Mouse (Mus musculus): ENCODE results near the gene Fnip2. TPM values are rescaled to one million over a fixed set of nuclear protein-coding genes. Genes with fewer than 3 reads are reported as not detected.
A peak's percentile ranks its signal among the peaks of the same experiment; 100 is the strongest.
"Not testable (repeated sequence)": the region's sequence is repeated elsewhere in the genome, so short reads cannot be mapped to it uniquely, and the experiment has no call there.

The Fnip2 gene
- polyA plus RNA-seq, 1 experiment from 2014 or later: 6.9 TPM

DNA sequence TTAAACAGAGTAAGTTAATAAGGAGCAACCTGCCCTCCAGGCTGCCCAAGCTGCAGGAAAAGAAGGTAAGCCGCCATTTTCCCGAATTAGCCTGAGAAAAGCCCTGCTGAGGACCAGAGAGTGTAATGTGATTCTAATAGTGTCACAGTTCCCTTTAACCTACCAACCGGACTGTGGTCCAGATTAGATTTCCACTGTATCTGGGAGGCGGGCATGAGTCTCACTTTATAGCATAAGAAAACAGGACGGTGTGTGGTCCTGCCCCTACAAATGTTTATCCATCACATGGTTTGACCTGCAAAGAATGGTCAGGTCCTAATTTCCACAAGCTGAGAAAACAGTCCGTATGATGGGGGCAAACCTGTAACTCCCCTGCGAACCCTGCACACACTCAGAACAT lies 118.2 kb downstream of the Fnip2 start:
- no peaks in the 10 kb centered on the region for H3K4me1 ChIP-seq (ENCODE audit: control insufficient read depth, insufficient read depth, low read length)
- no peaks in the 10 kb centered on the region for H3K27me3 ChIP-seq (ENCODE audit: control insufficient read depth, insufficient read depth, low read length)
- H3K9ac ChIP-seq (ENCODE audit: low read depth, low read length): no peak overlapping the region
- H3K27ac ChIP-seq (ENCODE audit: low read depth, low read length): no peak overlapping the region
- 25% methylated on average over 7 of the region's 7 CpGs for WGBS
- peak; percentile 55; the same call in 1 of the 2 replicates for ATAC-seq (ENCODE audit: low FRiP score, low TSS enrichment)
- no peaks in the 10 kb centered on the region for H3K9me3 ChIP-seq (ENCODE audit: control insufficient read depth, low read length)
- H3K4me3 ChIP-seq (ENCODE audit: low read length): no peak overlapping the region
- no peaks in the 10 kb centered on the region for H3K36me3 ChIP-seq (ENCODE audit: control insufficient read depth, insufficient read depth, low read length)
- no peak overlapping the region for H3K4me2 ChIP-seq (replicated peaks; ENCODE audit: low read depth, low read length)

DNA sequence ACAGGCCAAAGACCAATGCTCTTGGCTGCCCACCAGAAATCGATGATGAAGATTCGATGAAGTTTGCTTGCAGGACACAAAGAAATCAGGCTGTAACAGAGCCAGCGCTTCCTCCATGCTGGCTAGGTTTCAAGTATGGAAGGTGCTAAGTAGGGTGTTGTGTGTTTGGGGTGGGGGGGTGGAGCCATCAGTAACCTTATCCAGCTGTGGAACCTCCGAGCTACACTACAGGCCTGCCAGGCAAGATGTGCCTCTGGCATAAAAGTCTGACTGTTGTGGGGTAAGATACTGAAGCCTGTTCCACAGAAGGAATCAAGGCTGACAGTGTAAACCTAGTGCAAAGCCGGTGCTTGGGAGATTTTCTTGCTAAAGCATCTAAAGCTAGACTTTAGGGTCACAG lies 119.2 kb downstream of the Fnip2 start:
- Histone ChIP-seq H3K4me2 (replicated peaks; ENCODE audit: low read depth, low read length) (no peak overlapping the region), H3K4me1 (ENCODE audit: control insufficient read depth, insufficient read depth, low read length) (no peaks in the 10 kb centered on the region), H3K9me3 (ENCODE audit: control insufficient read depth, low read length) (no peaks in the 10 kb centered on the region), H3K27ac (ENCODE audit: low read depth, low read length) (no peak overlapping the region), H3K4me3 (ENCODE audit: low read length) (no peak overlapping the region), H3K36me3 (ENCODE audit: control insufficient read depth, insufficient read depth, low read length) (no peaks in the 10 kb centered on the region), H3K9ac (ENCODE audit: low read depth, low read length) (no peak overlapping the region), H3K27me3 (ENCODE audit: control insufficient read depth, insufficient read depth, low read length) (no peaks in the 10 kb centered on the region)
- ATAC-seq (ENCODE audit: low FRiP score, low TSS enrichment): no peak
- 78% methylated on average over 5 of the region's 5 CpGs for WGBS

DNA sequence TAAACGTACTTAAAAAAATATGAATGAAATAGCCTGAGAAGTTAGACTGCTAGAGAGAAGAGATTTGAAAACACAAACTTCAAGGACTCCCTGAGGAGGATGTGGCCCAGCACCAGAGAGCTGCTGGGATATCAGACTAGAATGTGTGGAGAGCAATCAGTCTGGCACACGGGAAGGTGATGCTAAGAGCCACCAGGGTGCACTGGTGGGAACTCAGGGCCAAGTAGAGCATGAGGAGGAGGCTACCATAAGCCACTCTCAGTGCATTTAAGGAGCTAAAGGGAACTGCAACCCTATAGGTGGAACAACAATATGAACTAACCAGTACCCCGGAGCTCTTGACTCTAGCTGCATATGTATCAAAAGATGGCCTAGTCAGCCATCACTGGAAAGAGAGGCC lies 120.9 kb downstream of the Fnip2 start:
- not testable (repeated sequence) for H3K27ac ChIP-seq (ENCODE audit: low read depth, low read length); H3K9me3 ChIP-seq (ENCODE audit: control insufficient read depth, low read length); H3K36me3 ChIP-seq (ENCODE audit: control insufficient read depth, insufficient read depth, low read length); H3K4me2 ChIP-seq (replicated peaks; ENCODE audit: low read depth, low read length); ATAC-seq (ENCODE audit: low FRiP score, low TSS enrichment); H3K27me3 ChIP-seq (ENCODE audit: control insufficient read depth, insufficient read depth, low read length); H3K4me1 ChIP-seq (ENCODE audit: control insufficient read depth, insufficient read depth, low read length); H3K4me3 ChIP-seq (ENCODE audit: low read length); H3K9ac ChIP-seq (ENCODE audit: low read depth, low read length)
- 91% methylated on average over 3 of the region's 3 CpGs for WGBS

DNA sequence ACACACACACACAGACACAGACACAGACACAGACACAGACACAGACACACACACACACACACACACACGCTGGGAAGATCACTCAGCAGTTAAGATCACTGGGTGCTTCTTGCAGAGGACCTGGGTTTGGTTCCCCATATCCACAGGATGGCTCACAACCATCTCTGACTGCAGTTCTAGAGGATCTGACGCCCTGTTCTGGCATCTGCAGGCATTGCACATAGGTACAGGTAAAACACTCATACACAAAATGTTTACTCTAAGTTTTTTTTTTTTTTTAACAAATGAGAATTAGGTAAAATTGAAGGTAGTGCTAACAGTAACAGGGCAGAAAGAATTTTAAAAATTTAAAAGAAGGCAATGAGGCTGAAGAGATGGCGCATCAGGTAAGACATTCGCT lies 121.5 kb downstream of the Fnip2 start:
- Histone ChIP-seq H3K9me3 (ENCODE audit: control insufficient read depth, low read length) (no peaks in the 10 kb centered on the region), H3K27me3 (ENCODE audit: control insufficient read depth, insufficient read depth, low read length) (no peaks in the 10 kb centered on the region), H3K4me2 (replicated peaks; ENCODE audit: low read depth, low read length) (no peak overlapping the region), H3K9ac (ENCODE audit: low read depth, low read length) (no peak overlapping the region), H3K4me1 (ENCODE audit: control insufficient read depth, insufficient read depth, low read length) (no peaks in the 10 kb centered on the region), H3K27ac (ENCODE audit: low read depth, low read length) (no peak overlapping the region), H3K4me3 (ENCODE audit: low read length) (no peak overlapping the region), H3K36me3 (ENCODE audit: control insufficient read depth, insufficient read depth, low read length) (no peaks in the 10 kb centered on the region)
- no peak for ATAC-seq (ENCODE audit: low FRiP score, low TSS enrichment)
- 91% methylated on average over 4 of the region's 4 CpGs for WGBS

DNA sequence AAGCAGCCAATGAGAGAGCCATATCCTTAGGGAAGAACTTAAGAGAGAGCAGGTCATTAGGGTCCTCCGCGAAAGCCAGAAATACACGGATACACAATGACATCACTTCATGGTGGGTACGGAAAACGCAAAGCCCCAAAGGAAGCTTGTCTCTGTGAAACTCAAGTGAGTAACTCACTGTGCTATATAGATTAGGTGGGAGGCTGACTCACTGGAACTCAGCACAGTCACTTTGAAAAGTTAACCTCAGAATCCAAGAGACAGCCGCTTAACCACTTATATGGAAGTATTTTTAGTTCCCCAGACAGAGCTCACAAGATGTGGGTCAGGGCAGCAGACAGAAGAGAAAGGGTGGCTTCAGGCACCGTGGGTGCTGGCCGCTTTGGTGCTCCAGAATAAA lies 122.6 kb downstream of the Fnip2 start:
- Histone ChIP-seq H3K9ac (ENCODE audit: low read depth, low read length) (no peak overlapping the region), H3K9me3 (ENCODE audit: control insufficient read depth, low read length) (no peaks in the 10 kb centered on the region), H3K4me1 (ENCODE audit: control insufficient read depth, insufficient read depth, low read length) (no peaks in the 10 kb centered on the region), H3K36me3 (ENCODE audit: control insufficient read depth, insufficient read depth, low read length) (no peaks in the 10 kb centered on the region), H3K27ac (ENCODE audit: low read depth, low read length) (no peak overlapping the region), H3K27me3 (ENCODE audit: control insufficient read depth, insufficient read depth, low read length) (no peaks in the 10 kb centered on the region), H3K4me3 (ENCODE audit: low read length) (no peak overlapping the region), H3K4me2 (replicated peaks; ENCODE audit: low read depth, low read length) (no peak overlapping the region)
- 84% methylated on average over 8 of the region's 8 CpGs for WGBS
- ATAC-seq (ENCODE audit: low FRiP score, low TSS enrichment): no peak

DNA sequence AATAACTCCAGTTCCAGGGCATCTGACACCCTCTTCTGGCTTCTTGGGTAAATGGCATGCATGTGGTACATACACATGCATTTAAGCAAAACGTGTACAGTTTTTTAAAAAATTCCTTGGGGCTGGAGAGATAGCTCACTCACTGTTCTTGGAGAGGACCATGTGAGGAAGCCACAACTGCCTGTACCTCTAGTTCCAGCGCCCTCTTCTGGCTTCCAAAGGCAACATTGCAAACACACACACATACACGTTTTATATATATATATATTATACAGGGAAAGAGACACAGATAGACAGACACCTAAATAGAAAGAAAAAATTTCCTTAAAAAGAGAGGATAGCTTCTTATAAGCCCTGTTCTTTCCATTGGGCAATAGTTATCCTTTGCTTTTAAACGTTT lies 123.7 kb downstream of the Fnip2 start:
- Histone ChIP-seq H3K27me3 (ENCODE audit: control insufficient read depth, insufficient read depth, low read length) (no peaks in the 10 kb centered on the region), H3K27ac (ENCODE audit: low read depth, low read length) (no peak overlapping the region), H3K36me3 (ENCODE audit: control insufficient read depth, insufficient read depth, low read length) (no peaks in the 10 kb centered on the region), H3K9me3 (ENCODE audit: control insufficient read depth, low read length) (no peaks in the 10 kb centered on the region), H3K4me2 (replicated peaks; ENCODE audit: low read depth, low read length) (no peak overlapping the region), H3K4me3 (ENCODE audit: low read length) (no peak overlapping the region), H3K9ac (ENCODE audit: low read depth, low read length) (no peak overlapping the region), H3K4me1 (ENCODE audit: control insufficient read depth, insufficient read depth, low read length) (no peaks in the 10 kb centered on the region)
- ATAC-seq (ENCODE audit: low FRiP score, low TSS enrichment): no peak
- 67% methylated on average over 4 of the region's 4 CpGs for WGBS

DNA sequence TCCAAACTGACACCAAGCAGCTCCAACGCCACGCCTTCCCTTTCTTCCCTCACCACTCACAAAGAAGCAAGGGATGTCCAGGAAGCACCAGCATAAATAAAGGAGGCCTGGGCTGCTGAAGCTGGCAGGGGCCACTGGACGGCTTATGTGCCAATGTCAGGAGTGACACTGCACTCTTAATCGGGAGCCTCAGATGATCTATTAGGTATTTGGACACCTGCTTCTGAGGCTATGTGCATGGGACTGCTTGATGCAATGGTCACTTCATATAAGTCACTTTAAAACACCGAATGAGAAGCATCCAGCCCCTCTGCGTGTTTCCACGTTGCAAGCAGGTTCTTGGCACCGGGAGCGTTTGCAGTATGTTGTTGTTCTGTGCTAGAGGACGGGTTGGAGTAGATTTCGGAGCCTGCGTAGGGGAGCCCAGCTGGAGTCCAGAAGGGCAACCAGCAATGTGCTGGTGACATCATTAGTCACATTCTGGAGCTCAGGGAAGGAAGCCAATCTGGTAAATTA lies 126.6 kb downstream of the Fnip2 start:
- no peaks in the 10 kb centered on the region for H3K9me3 ChIP-seq (ENCODE audit: control insufficient read depth, low read length)
- WGBS: 77% methylated on average over 12 of the region's 12 CpGs
- no peaks in the 10 kb centered on the region for H3K4me1 ChIP-seq (ENCODE audit: control insufficient read depth, insufficient read depth, low read length)

DNA sequence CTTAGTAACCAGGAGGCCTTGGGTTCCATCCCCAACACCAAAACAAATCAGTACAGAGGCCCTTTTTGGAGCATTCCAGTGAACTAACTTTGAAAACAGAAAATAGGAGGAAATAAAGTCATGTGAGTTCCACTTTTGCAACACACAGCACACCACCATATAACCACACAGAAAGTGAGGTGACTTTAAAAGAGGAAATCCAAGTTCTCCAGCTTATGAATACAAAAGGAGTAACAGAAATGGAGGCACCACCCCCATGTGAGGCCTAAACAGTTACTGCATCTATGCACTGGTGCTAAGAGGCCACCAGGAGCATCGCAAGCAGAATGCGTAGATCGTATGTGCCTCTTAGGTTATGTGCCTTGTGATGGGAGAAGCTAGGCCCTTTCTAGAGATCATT lies 129.3 kb downstream of the Fnip2 start:
- no peaks in the 10 kb centered on the region for H3K27me3 ChIP-seq (ENCODE audit: control insufficient read depth, insufficient read depth, low read length)

More for the DNA sequence above, 126.6 kb downstream of the Fnip2 start:
- Histone ChIP-seq H3K9ac (ENCODE audit: low read depth, low read length) (no peak overlapping the region), H3K27ac (ENCODE audit: low read depth, low read length) (no peak overlapping the region), H3K4me3 (ENCODE audit: low read length) (no peak overlapping the region), H3K4me2 (replicated peaks; ENCODE audit: low read depth, low read length) (no peak overlapping the region), H3K27me3 (ENCODE audit: control insufficient read depth, insufficient read depth, low read length) (no peaks in the 10 kb centered on the region), H3K36me3 (ENCODE audit: control insufficient read depth, insufficient read depth, low read length) (no peaks in the 10 kb centered on the region)
- no peak for ATAC-seq (ENCODE audit: low FRiP score, low TSS enrichment)

DNA sequence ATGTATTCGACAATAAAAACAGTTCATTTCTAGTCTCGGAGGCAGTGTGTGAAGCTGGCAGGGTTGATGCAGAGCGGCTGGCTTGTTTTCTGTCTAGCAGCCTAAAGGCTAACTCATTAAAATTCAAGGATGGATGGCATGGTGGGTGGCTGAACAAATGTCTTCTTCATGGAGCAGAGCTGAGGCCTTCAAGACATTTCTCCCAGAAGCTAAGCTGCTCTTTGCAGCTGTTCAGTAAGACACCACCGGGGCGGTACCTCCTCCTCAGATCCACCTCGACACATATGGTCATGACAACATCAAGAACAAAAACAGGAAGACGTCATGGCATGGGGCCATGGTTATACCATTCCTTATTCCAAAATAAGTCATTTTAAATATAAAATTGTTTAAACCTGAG lies 131.4 kb downstream of the Fnip2 start:
- no peak for ATAC-seq (ENCODE audit: low FRiP score, low TSS enrichment)
- H3K27ac ChIP-seq (ENCODE audit: low read depth, low read length): no peak overlapping the region
- H3K9ac ChIP-seq (ENCODE audit: low read depth, low read length): no peak overlapping the region
- no peaks in the 10 kb centered on the region for H3K36me3 ChIP-seq (ENCODE audit: control insufficient read depth, insufficient read depth, low read length)
- H3K4me2 ChIP-seq (replicated peaks; ENCODE audit: low read depth, low read length): no peak overlapping the region
- H3K4me1 ChIP-seq (ENCODE audit: control insufficient read depth, insufficient read depth, low read length): no peaks in the 10 kb centered on the region
- H3K9me3 ChIP-seq (ENCODE audit: control insufficient read depth, low read length): no peaks in the 10 kb centered on the region
- WGBS: 87% methylated on average over 7 of the region's 7 CpGs
- no peaks in the 10 kb centered on the region for H3K27me3 ChIP-seq (ENCODE audit: control insufficient read depth, insufficient read depth, low read length)
- no peak overlapping the region for H3K4me3 ChIP-seq (ENCODE audit: low read length)

More for the DNA sequence above, 129.3 kb downstream of the Fnip2 start:
- no peaks in the 10 kb centered on the region for H3K9me3 ChIP-seq (ENCODE audit: control insufficient read depth, low read length)
- no peak overlapping the region for H3K4me2 ChIP-seq (replicated peaks; ENCODE audit: low read depth, low read length)
- H3K4me3 ChIP-seq (ENCODE audit: low read length): no peak overlapping the region
- H3K9ac ChIP-seq (ENCODE audit: low read depth, low read length): no peak overlapping the region
- 99% methylated on average over 3 of the region's 3 CpGs for WGBS
- no peak overlapping the region for H3K27ac ChIP-seq (ENCODE audit: low read depth, low read length)
- no peaks in the 10 kb centered on the region for H3K4me1 ChIP-seq (ENCODE audit: control insufficient read depth, insufficient read depth, low read length)
- no peaks in the 10 kb centered on the region for H3K36me3 ChIP-seq (ENCODE audit: control insufficient read depth, insufficient read depth, low read length)
- ATAC-seq (ENCODE audit: low FRiP score, low TSS enrichment): no peak
